Mouse (Mus musculus): ENCODE measurements around the gene Med9.

Gene Med9

GRCm38 (mm10) chr11:59994318-59994717 lies 46.3 kb downstream of the Med9 start:
- no peak for DNase-seq (ENCODE audit: low read depth, low spot score)

GRCm38 (mm10) chr11:60001231-60001980 lies 53.4 kb downstream of the Med9 start:
- peak; percentile 74 for DNase-seq (ENCODE audit: low read depth, low spot score)

- DNase-seq (ENCODE audit: low read depth, low spot score) = no peak
Observed at GRCm38 (mm10) chr11:60003811-60004210, 55.8 kb downstream of the Med9 start.

- no peak for DNase-seq (ENCODE audit: low read depth, low spot score)
Observed at GRCm38 (mm10) chr11:60004716-60005115, 56.7 kb downstream of the Med9 start.

GRCm38 (mm10) chr11:60005866-60006265 lies 57.9 kb downstream of the Med9 start:
- no peak for DNase-seq (ENCODE audit: low read depth, low spot score)

- no peak for DNase-seq (ENCODE audit: low read depth, low spot score)
Observed at GRCm38 (mm10) chr11:60009451-60009850, 61.4 kb downstream of the Med9 start.

GRCm38 (mm10) chr11:60011516-60011915 lies 63.5 kb downstream of the Med9 start:
- no peak for DNase-seq (ENCODE audit: low read depth, low spot score)
